Mouse (Mus musculus) ES-Bruce4 (cell line): ENCODE results near the gene Rimbp2. TPM values are rescaled to one million over a fixed set of nuclear protein-coding genes. Genes with fewer than 3 reads are reported as not detected.

Experiments used
- H3K27ac ChIP-seq: 2 replicates; pipeline ENCODE4 v1.5.1; 2012; ENCODE audit warnings: low read length, inconsistent platforms; ENCODE audit not compliant: insufficient read depth
- H3K27me3 ChIP-seq: 2 replicates; pipeline ENCODE4 v1.6.1; 2012; ENCODE audit warnings: mild to moderate bottlenecking, low read length, inconsistent platforms; ENCODE audit not compliant: control insufficient read depth, poor library complexity, insufficient read depth, severe bottlenecking
- H3K36me3 ChIP-seq: 2 replicates; pipeline ENCODE4 v1.6.1; 2012; ENCODE audit warnings: inconsistent platforms, mild to moderate bottlenecking, low read length, moderate library complexity; ENCODE audit not compliant: control insufficient read depth, poor library complexity, insufficient read depth, severe bottlenecking
- H3K4me1 ChIP-seq: one replicate; pipeline ENCODE4 v1.8.1; 2011; ENCODE audit warnings: low read length; ENCODE audit not compliant: control insufficient read depth, insufficient read depth
- H3K4me3 ChIP-seq: 2 replicates; pipeline ENCODE4 v1.5.1; 2011; ENCODE audit warnings: low read depth, mild to moderate bottlenecking, low read length
- H3K9ac ChIP-seq: 2 replicates; pipeline ENCODE4 v1.6.1; 2012; ENCODE audit warnings: low read depth, mild to moderate bottlenecking, inconsistent platforms; ENCODE audit not compliant: poor library complexity, severe bottlenecking
- H3K9me3 ChIP-seq: replicated peaks from 2 replicates; pipeline ENCODE4 v1.6.1; 2012; ENCODE audit warnings: mild to moderate bottlenecking, low read length, inconsistent platforms; ENCODE audit not compliant: control insufficient read depth, poor library complexity, insufficient read depth, severe bottlenecking
- CTCF ChIP-seq: IDR thresholded peaks from one replicate; pipeline ENCODE4 v1.8.1; 2011; ENCODE audit warnings: low read depth, low read length
- EP300 ChIP-seq: IDR thresholded peaks from 2 replicates; pipeline ENCODE4 v1.6.1; 2011; ENCODE audit warnings: low read depth, low read length; ENCODE audit not compliant: insufficient read depth
- POLR2A ChIP-seq: IDR thresholded peaks from one replicate; pipeline ENCODE4 v1.8.1; 2011; ENCODE audit warnings: low read length; ENCODE audit not compliant: insufficient read depth
- polyA plus RNA-seq: library from polyadenylated mRNA; stranded (reverse); fragments of >200 nt; gene quantifications from 2 replicates; pipeline ENCODE4 v1.2.4, GENCODE M21; 2011; ENCODE audit warnings: low read depth; ENCODE audit not compliant: missing spikeins, insufficient read depth, insufficient read length

The Rimbp2 gene
- polyA plus RNA-seq, 1 experiment: 0.33 TPM

GRCm38 (mm10) chr5:128947093-128947492 lies 6.2 kb downstream of the Rimbp2 start:
- Histone ChIP-seq H3K27ac (no peak overlapping the region), H3K4me3 (no peak overlapping the region), H3K27me3 (no peaks in the 10 kb centered on the region), H3K9ac (no peak overlapping the region), H3K4me1 (no peaks in the 10 kb centered on the region), H3K9me3 (no peaks in the 10 kb centered on the region), H3K36me3 (no peaks in the 10 kb centered on the region)
- no peak for TF ChIP-seq EP300
- peak; percentile 66 for TF ChIP-seq CTCF

- no peaks in the 10 kb centered on the region for H3K36me3 ChIP-seq
- H3K9me3 ChIP-seq: no peaks in the 10 kb centered on the region
- H3K27me3 ChIP-seq: no peaks in the 10 kb centered on the region
- no peak overlapping the region for H3K27ac ChIP-seq
- TF ChIP-seq CTCF (no peak), POLR2A (no peak), EP300 (no peak)
- no peak overlapping the region for H3K9ac ChIP-seq
- no peaks in the 10 kb centered on the region for H3K4me1 ChIP-seq
- H3K4me3 ChIP-seq: no peak overlapping the region
Measured at GRCm38 (mm10) chr5:128940436-128940835, 12.8 kb downstream of the Rimbp2 start.

GRCm38 (mm10) chr5:128935359-128935899 lies 17.9 kb downstream of the Rimbp2 start:
- Histone ChIP-seq H3K36me3 (no peaks in the 10 kb centered on the region), H3K4me1 (no peaks in the 10 kb centered on the region), H3K9ac (no peak overlapping the region), H3K9me3 (no peaks in the 10 kb centered on the region), H3K27ac (no peak overlapping the region), H3K4me3 (no peak overlapping the region), H3K27me3 (no peaks in the 10 kb centered on the region)
- no peak for TF ChIP-seq EP300
- TF ChIP-seq POLR2A: no peak
- no peak for TF ChIP-seq CTCF

GRCm38 (mm10) chr5:128932776-128933175 lies 20.5 kb downstream of the Rimbp2 start:
- no peak for TF ChIP-seq POLR2A
- Histone ChIP-seq H3K4me1 (no peaks in the 10 kb centered on the region), H3K27me3 (no peaks in the 10 kb centered on the region), H3K9ac (no peak overlapping the region), H3K9me3 (no peaks in the 10 kb centered on the region), H3K4me3 (no peak overlapping the region), H3K27ac (no peak overlapping the region), H3K36me3 (no peaks in the 10 kb centered on the region)

GRCm38 (mm10) chr5:128925073-128925472 lies 28.2 kb downstream of the Rimbp2 start:
- Histone ChIP-seq H3K27ac (no peak overlapping the region), H3K4me1 (no peaks in the 10 kb centered on the region), H3K36me3 (no peaks in the 10 kb centered on the region), H3K9ac (no peak overlapping the region), H3K9me3 (no peaks in the 10 kb centered on the region), H3K27me3 (no peaks in the 10 kb centered on the region), H3K4me3 (no peak overlapping the region)
- TF ChIP-seq EP300 (no peak), CTCF (no peak), POLR2A (no peak)

GRCm38 (mm10) chr5:128920112-128920511 lies 33.2 kb downstream of the Rimbp2 start:
- no peak overlapping the region for H3K27ac ChIP-seq
- no peaks in the 10 kb centered on the region for H3K27me3 ChIP-seq
- no peak for TF ChIP-seq EP300
- TF ChIP-seq CTCF: no peak
- no peak for TF ChIP-seq POLR2A
- no peak overlapping the region for H3K9ac ChIP-seq
- H3K4me1 ChIP-seq: no peaks in the 10 kb centered on the region
- peaks cover 7% of the 10 kb centered on the region; the same call in 1 of the 2 replicates for H3K9me3 ChIP-seq
- H3K4me3 ChIP-seq: no peak overlapping the region
- H3K36me3 ChIP-seq: no peaks in the 10 kb centered on the region
